Mouse (Mus musculus) MEL (cell line): Measurements from ENCODE around the gene Maml2. TPM values are rescaled to one million over a fixed set of nuclear protein-coding genes. Genes with fewer than 3 reads are reported as not detected.

Experiments used
- DNase-seq: peaks from one replicate; pipeline ENCODE4 v3.0.0; 2011; ENCODE audit warnings: low read depth, low spot score
- H3K27ac ChIP-seq: 2 replicates; pipeline ENCODE4 v1.5.1; 2012; ENCODE audit warnings: low read depth, mild to moderate bottlenecking, control low read depth, low read length, moderate library complexity; ENCODE audit not compliant: control insufficient read depth
- H3K27me3 ChIP-seq, 2 experiments: fragments of 150-350 bp in 1 of 2; sonication (generic) in 1 of 2; 2 replicates each; pipeline ENCODE4 v1.6.1; 2012; ENCODE audit warnings: low read length in 2 of 2, mild to moderate bottlenecking in 2 of 2, improper control_type of control experiment in 1 of 2, moderate library complexity in 1 of 2; ENCODE audit not compliant: insufficient read depth in 2 of 2, control insufficient read depth in 1 of 2
- H3K36me3 ChIP-seq, 2 experiments: 2 replicates each; pipeline ENCODE4 v1.6.1; 2012 to 2014; ENCODE audit warnings: low read length in 2 of 2, improper control_type of control experiment in 1 of 2, inconsistent platforms in 1 of 2, mild to moderate bottlenecking in 1 of 2; ENCODE audit not compliant: insufficient read depth in 2 of 2, control insufficient read depth in 1 of 2
- H3K4me1 ChIP-seq, 2 experiments: fragments of 150-350 bp in 1 of 2; sonication (generic) in 1 of 2; 2 replicates each; pipeline ENCODE4 v1.6.1; 2012; ENCODE audit warnings: low read length in 2 of 2, improper control_type of control experiment in 1 of 2, mild to moderate bottlenecking in 1 of 2; ENCODE audit not compliant: insufficient read depth in 2 of 2, control insufficient read depth in 1 of 2
- H3K4me3 ChIP-seq, 2 experiments: fragments of 150-350 bp in 1 of 2; sonication (generic) in 1 of 2; 2 replicates each; pipeline ENCODE4 v1.5.1; 2012; ENCODE audit warnings: low read depth in 2 of 2, low read length in 2 of 2, mild to moderate bottlenecking in 2 of 2, moderate library complexity in 2 of 2, control low read depth in 1 of 2, improper control_type of control experiment in 1 of 2; ENCODE audit not compliant: control insufficient read depth in 1 of 2, insufficient read depth in 1 of 2
- H3K79me2 ChIP-seq: 2 replicates; pipeline ENCODE4 v1.6.1; 2012; ENCODE audit warnings: mild to moderate bottlenecking, low read length, moderate library complexity; ENCODE audit not compliant: control insufficient read depth, poor library complexity, insufficient read depth
- H3K9ac ChIP-seq: 2 replicates; pipeline ENCODE4 v1.6.1; 2012; ENCODE audit warnings: low read depth, mild to moderate bottlenecking, control low read depth, low read length, moderate library complexity; ENCODE audit not compliant: control insufficient read depth, poor library complexity, severe bottlenecking
- H3K9me3 ChIP-seq: fragments of 150-350 bp; sonication (generic); replicated peaks from 2 replicates; pipeline ENCODE4 v1.6.1; 2012; ENCODE audit warnings: mild to moderate bottlenecking, low read length, improper control_type of control experiment, moderate library complexity; ENCODE audit not compliant: insufficient read depth
- BHLHE40 ChIP-seq: IDR thresholded peaks from 2 replicates; pipeline ENCODE4 v1.6.1; 2012; ENCODE audit warnings: low read depth, mild to moderate bottlenecking, inconsistent platforms, low read length, improper control_type of control experiment, borderline replicate concordance
- CHD1 ChIP-seq: IDR thresholded peaks from 2 replicates; pipeline ENCODE4 v1.6.1; 2012; ENCODE audit warnings: low read depth, mild to moderate bottlenecking, inconsistent platforms, low read length, improper control_type of control experiment
- E2F4 ChIP-seq: IDR thresholded peaks from 2 replicates; pipeline ENCODE4 v1.6.1; 2011; ENCODE audit warnings: low read depth, low read length, improper control_type of control experiment, borderline replicate concordance
- ELF1 ChIP-seq: IDR thresholded peaks from 2 replicates; pipeline ENCODE4 v1.6.1; 2014; ENCODE audit warnings: low read depth, mild to moderate bottlenecking, inconsistent platforms, low read length, improper control_type of control experiment, moderate library complexity
- EP300 ChIP-seq, 2 experiments: IDR thresholded peaks; 2 replicates each; pipeline ENCODE4 v1.6.1; 2011; ENCODE audit warnings: improper control_type of control experiment in 2 of 2, low read length in 2 of 2, low read depth in 1 of 2, mild to moderate bottlenecking in 1 of 2
- GABPA ChIP-seq: IDR thresholded peaks from 2 replicates; pipeline ENCODE4 v1.6.1; 2012; ENCODE audit warnings: low read depth, mild to moderate bottlenecking, inconsistent platforms, low read length, improper control_type of control experiment, moderate library complexity
- HCFC1 ChIP-seq: IDR thresholded peaks from 2 replicates; pipeline ENCODE4 v1.6.1; 2012; ENCODE audit warnings: low read depth, mild to moderate bottlenecking, inconsistent platforms, low read length, improper control_type of control experiment, moderate library complexity
- KAT2A ChIP-seq: conservative IDR thresholded peaks from 2 replicates; pipeline ENCODE4 v1.6.1; 2012; ENCODE audit warnings: low read depth, low read length, improper control_type of control experiment, inconsistent platforms
- MAFK ChIP-seq: IDR thresholded peaks from 2 replicates; pipeline ENCODE4 v1.6.1; 2011; ENCODE audit warnings: low read depth, mild to moderate bottlenecking, low read length, improper control_type of control experiment, borderline replicate concordance
- MAX ChIP-seq: IDR thresholded peaks from 2 replicates; pipeline ENCODE4 v1.6.1; 2011; ENCODE audit warnings: low read length, improper control_type of control experiment
- MXI1 ChIP-seq: IDR thresholded peaks from 2 replicates; pipeline ENCODE4 v1.6.1; 2011; ENCODE audit warnings: mild to moderate bottlenecking, low read depth, low read length, improper control_type of control experiment
- MYB ChIP-seq: IDR thresholded peaks from 2 replicates; pipeline ENCODE4 v1.6.1; 2011; ENCODE audit warnings: mild to moderate bottlenecking, low read depth, low read length, improper control_type of control experiment
- NELFE ChIP-seq: IDR thresholded peaks from 2 replicates; pipeline ENCODE4 v1.6.1; 2011; ENCODE audit warnings: low read depth, low read length, improper control_type of control experiment
- NRF1 ChIP-seq: IDR thresholded peaks from 2 replicates; pipeline ENCODE4 v1.6.1; 2014; ENCODE audit warnings: low read depth, mild to moderate bottlenecking, inconsistent platforms, low read length, improper control_type of control experiment, moderate library complexity; ENCODE audit not compliant: poor library complexity, insufficient read depth, severe bottlenecking
- POLR2A ChIP-seq, 2 experiments: IDR thresholded peaks; 2 replicates each; pipeline ENCODE4 v1.6.1; 2011 to 2012; ENCODE audit warnings: low read length in 2 of 2, mild to moderate bottlenecking in 2 of 2, control low read depth in 1 of 2, improper control_type of control experiment in 1 of 2, low read depth in 1 of 2, moderate library complexity in 1 of 2; ENCODE audit not compliant: control insufficient read depth in 1 of 2, insufficient read depth in 1 of 2, poor library complexity in 1 of 2
- POLR2AphosphoS2 ChIP-seq: IDR thresholded peaks from 2 replicates; pipeline ENCODE4 v1.6.1; 2011; ENCODE audit warnings: low read length, improper control_type of control experiment
- POLR2AphosphoS5 ChIP-seq: IDR thresholded peaks from 2 replicates; pipeline ENCODE4 v1.6.1; 2012; ENCODE audit warnings: low read depth, borderline replicate concordance, mild to moderate bottlenecking, inconsistent platforms, low read length, moderate library complexity, mixed read lengths
- RAD21 ChIP-seq: IDR thresholded peaks from 2 replicates; pipeline ENCODE4 v1.6.1; 2011; ENCODE audit warnings: mild to moderate bottlenecking, low read depth, low read length, improper control_type of control experiment
- TAL1 ChIP-seq: IDR thresholded peaks from 2 replicates; pipeline ENCODE4 v1.6.1; 2012; ENCODE audit warnings: mild to moderate bottlenecking, inconsistent platforms, low read length, moderate library complexity, mixed read lengths
- TBP ChIP-seq: IDR thresholded peaks from 2 replicates; pipeline ENCODE4 v1.8.0; 2011; ENCODE audit warnings: low read depth, low read length, improper control_type of control experiment
- USF1 ChIP-seq: IDR thresholded peaks from 2 replicates; pipeline ENCODE4 v1.6.1; 2014; ENCODE audit warnings: low read depth, mild to moderate bottlenecking, inconsistent platforms, low read length, improper control_type of control experiment, moderate library complexity
- USF2 ChIP-seq, 2 experiments: IDR thresholded peaks; 2 replicates each; pipeline ENCODE4 v1.6.1; 2011 to 2012; ENCODE audit warnings: improper control_type of control experiment in 2 of 2, low read length in 2 of 2, borderline replicate concordance in 1 of 2, inconsistent platforms in 1 of 2, low read depth in 1 of 2, mild to moderate bottlenecking in 1 of 2; ENCODE audit not compliant: insufficient read depth in 1 of 2
- ZKSCAN1 ChIP-seq: IDR thresholded peaks from 2 replicates; pipeline ENCODE4 v1.6.1; 2012; ENCODE audit warnings: low read depth, mild to moderate bottlenecking, inconsistent platforms, low read length, improper control_type of control experiment, moderate library complexity
- ZMIZ1 ChIP-seq: IDR thresholded peaks from 2 replicates; pipeline ENCODE4 v1.6.1; 2012; ENCODE audit warnings: low read depth, mild to moderate bottlenecking, inconsistent platforms, low read length, improper control_type of control experiment, moderate library complexity
- ZNF384 ChIP-seq: IDR thresholded peaks from 2 replicates; pipeline ENCODE4 v1.6.1; 2012; ENCODE audit warnings: low read depth, mild to moderate bottlenecking, inconsistent platforms, low read length, improper control_type of control experiment
- polyA plus RNA-seq, 2 experiments: library from polyadenylated mRNA; stranded (reverse) in 1 of 2; unstranded in 1 of 2; fragments of >175 nt in 1 of 2; fragments of >200 nt in 1 of 2; gene quantifications; 2 replicates each; pipeline versions ENCODE4 v1.2.1 to v1.2.4; 2012; ENCODE audit warnings: low replicate concordance in 2 of 2, low read depth in 1 of 2; ENCODE audit not compliant: insufficient read length in 2 of 2, insufficient read depth in 1 of 2, missing spikeins in 1 of 2
- total RNA-seq: library from RNA; depleted of rRNA; stranded (reverse); fragments of 300-350 nt; gene quantifications from 2 replicates; pipeline ENCODE4 v1.2.3, GENCODE M21; 2012

The Maml2 gene
- total and polyA plus RNA-seq, 3 experiments = 0.08 to 0.47 TPM; not detected in 1

- no peak for DNase-seq
- no peaks in the 10 kb centered on the region for H3K36me3 ChIP-seq
- no peak for TF ChIP-seq CHD1
- no peak for TF ChIP-seq TBP
- no peak for TF ChIP-seq MXI1
- TF ChIP-seq ZMIZ1 = no peak
- no peak for TF ChIP-seq POLR2A (IDR thresholded peaks at IDR 0.05; ENCODE audit: control insufficient read depth in 1 of 2, insufficient read depth in 1 of 2, low read depth in 1 of 2, low read length in 2 of 2, poor library complexity in 1 of 2)
- TF ChIP-seq ELF1 = no peak
- no peak for TF ChIP-seq E2F4
- TF ChIP-seq HCFC1 = no peak
- TF ChIP-seq RAD21 = no peak
- TF ChIP-seq POLR2AphosphoS5 = no peak
- TF ChIP-seq BHLHE40 = no peak
- TF ChIP-seq EP300 (IDR thresholded peaks at IDR 0.05; ENCODE audit: low read depth in 1 of 2, low read length in 2 of 2) = no peak
- TF ChIP-seq NRF1 = no peak
- no peak for TF ChIP-seq MAX
- no peak for TF ChIP-seq TAL1
- no peak for TF ChIP-seq NELFE
- TF ChIP-seq KAT2A = no peak
Observed at GRCm38 (mm10) chr9:13315393-13315792, 17.6 kb downstream of the Maml2 start.

GRCm38 (mm10) chr9:13319566-13319965 lies 21.8 kb downstream of the Maml2 start:
- Histone ChIP-seq H3K4me3 (no peak overlapping the region), H3K27me3 (peaks cover 0 to 1% of the 10 kb centered on the region in 2 experiments; a peak in 2 of 4 replicates), H3K79me2 (no peaks in the 10 kb centered on the region), H3K9me3 (no peaks in the 10 kb centered on the region), H3K27ac (no peak overlapping the region), H3K36me3 (no peaks in the 10 kb centered on the region), H3K4me1 (no peaks in the 10 kb centered on the region), H3K9ac (no peak overlapping the region)
- TF ChIP-seq CHD1 (no peak), ZNF384 (no peak), ZKSCAN1 (no peak), MYB (no peak), USF2 (IDR thresholded peaks at IDR 0.05; ENCODE audit: borderline replicate concordance in 1 of 2, insufficient read depth in 1 of 2, low read depth in 1 of 2, low read length in 2 of 2) (no peak), NRF1 (no peak), TAL1 (no peak), USF1 (no peak), TBP (no peak), POLR2AphosphoS2 (no peak), MAX (no peak), GABPA (no peak), MAFK (no peak), NELFE (no peak), POLR2A (IDR thresholded peaks at IDR 0.05; ENCODE audit: control insufficient read depth in 1 of 2, insufficient read depth in 1 of 2, low read depth in 1 of 2, low read length in 2 of 2, poor library complexity in 1 of 2) (no peak)
- no peak for DNase-seq

More at GRCm38 (mm10) chr9:13315393-13315792, 17.6 kb downstream of the Maml2 start:
- Histone ChIP-seq H3K9me3 (no peaks in the 10 kb centered on the region), H3K27ac (no peak overlapping the region), H3K79me2 (no peaks in the 10 kb centered on the region), H3K4me3 (no peak overlapping the region), H3K9ac (no peak overlapping the region), H3K4me1 (no peaks in the 10 kb centered on the region), H3K27me3 (peaks cover 0 to 1% of the 10 kb centered on the region in 2 experiments; a peak in 1 of 4 replicates)
